Mouse (Mus musculus) spleen, postnatal 4 days (tissue): ENCODE results near the gene Naa15.
A peak's percentile ranks its signal among the peaks of the same experiment; 100 is the strongest.

Experiments used
- DNase-seq, 2 experiments: peaks; one replicate each; pipeline ENCODE4 v3.0.0; 2022; ENCODE audit warnings: low spot score in 2 of 2

Gene Naa15

GRCm38 (mm10) chr3:51434871-51435595, 20.1 kb downstream of the Naa15 start:
- no peak for DNase-seq

- no peak for DNase-seq
Observed at GRCm38 (mm10) chr3:51468530-51468929, 53.6 kb downstream of the Naa15 start.

GRCm38 (mm10) chr3:51475706-51476105, 60.8 kb downstream of the Naa15 start:
- no peak for DNase-seq

- no peak for DNase-seq
Observed at GRCm38 (mm10) chr3:51479893-51480292, 64.9 kb downstream of the Naa15 start.

- peak; percentile 44 to 84 for DNase-seq
Observed at GRCm38 (mm10) chr3:51481059-51481458, 66.1 kb downstream of the Naa15 start.

- no peak for DNase-seq
Observed at GRCm38 (mm10) chr3:51481881-51482280, 66.9 kb downstream of the Naa15 start.

- DNase-seq, result no peak
Observed at GRCm38 (mm10) chr3:51482781-51483180, 67.8 kb downstream of the Naa15 start.

GRCm38 (mm10) chr3:51483741-51484359, 68.9 kb downstream of the Naa15 start, which contains the start of gene Rab33b:
Rab33b (plus strand) TSS chr3:51483920.
- peak; percentile 92 to 97 for DNase-seq

- no peak for DNase-seq
Observed at GRCm38 (mm10) chr3:51484370-51484769, 69.4 kb downstream of the Naa15 start.

GRCm38 (mm10) chr3:51485347-51485746, 70.4 kb downstream of the Naa15 start:
- DNase-seq, result no peak

GRCm38 (mm10) chr3:51486491-51487195, 71.7 kb downstream of the Naa15 start:
- DNase-seq, result no peak

DNA sequence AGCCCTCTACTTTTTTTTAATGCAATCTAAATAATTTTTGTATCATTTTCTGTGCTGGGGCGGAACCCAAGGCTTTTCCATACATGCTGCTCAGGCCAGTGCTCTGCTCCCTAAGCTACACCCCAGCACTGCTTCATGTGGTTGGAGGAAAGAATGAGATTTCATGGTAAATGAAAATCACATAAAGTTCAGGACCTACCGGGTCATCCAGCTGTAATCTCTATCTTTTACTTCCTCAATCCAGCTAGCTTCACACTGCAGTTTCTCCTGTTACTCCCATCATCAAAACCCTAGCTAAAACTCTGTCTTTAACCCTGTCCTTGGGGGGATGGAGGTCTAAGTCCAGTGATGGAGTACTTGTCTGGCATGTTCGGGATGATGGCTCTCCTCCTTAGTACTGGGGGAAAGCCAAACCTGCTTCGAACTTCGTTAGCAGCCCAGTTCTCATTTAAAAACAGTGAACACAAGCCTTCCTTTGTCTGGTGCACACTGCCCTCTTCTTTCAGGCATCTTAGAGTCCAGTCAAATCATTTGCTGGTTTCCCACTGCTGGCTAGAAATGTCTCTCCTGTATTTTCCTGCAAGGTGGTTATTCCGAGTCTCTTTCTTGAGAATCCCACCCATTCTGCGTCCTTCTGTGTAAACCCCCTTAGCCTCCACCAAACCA, 75.3 kb downstream of the Naa15 start:
- DNase-seq, result no peak

GRCm38 (mm10) chr3:51493272-51493838, 78.4 kb downstream of the Naa15 start:
- no peak for DNase-seq

DNA sequence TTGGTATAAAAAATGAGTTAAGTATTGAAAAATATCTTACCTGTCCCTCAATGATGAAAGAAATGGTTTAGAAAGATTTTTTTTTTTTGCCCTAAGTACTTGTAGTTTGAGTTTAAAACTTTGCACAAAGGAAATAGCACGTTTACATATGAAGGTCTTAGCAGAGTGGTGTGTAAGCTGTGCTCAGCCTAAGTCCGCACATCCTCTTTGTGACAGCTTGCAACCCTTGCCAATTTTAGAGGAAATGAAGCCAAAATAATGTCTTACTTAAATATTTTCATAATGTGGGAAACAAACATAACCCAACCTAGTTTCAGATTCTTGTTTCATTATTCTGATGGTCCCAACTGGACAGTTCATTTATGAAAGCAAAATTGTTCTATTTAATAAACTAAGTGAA, 79.5 kb downstream of the Naa15 start:
- no peak for DNase-seq

- no peak for DNase-seq
Observed at GRCm38 (mm10) chr3:51495646-51496045, 80.7 kb downstream of the Naa15 start.

GRCm38 (mm10) chr3:51497978-51498377, 83.0 kb downstream of the Naa15 start:
- DNase-seq, result no peak

- no peak for DNase-seq
Observed at GRCm38 (mm10) chr3:51498659-51499058, 83.7 kb downstream of the Naa15 start.

DNA sequence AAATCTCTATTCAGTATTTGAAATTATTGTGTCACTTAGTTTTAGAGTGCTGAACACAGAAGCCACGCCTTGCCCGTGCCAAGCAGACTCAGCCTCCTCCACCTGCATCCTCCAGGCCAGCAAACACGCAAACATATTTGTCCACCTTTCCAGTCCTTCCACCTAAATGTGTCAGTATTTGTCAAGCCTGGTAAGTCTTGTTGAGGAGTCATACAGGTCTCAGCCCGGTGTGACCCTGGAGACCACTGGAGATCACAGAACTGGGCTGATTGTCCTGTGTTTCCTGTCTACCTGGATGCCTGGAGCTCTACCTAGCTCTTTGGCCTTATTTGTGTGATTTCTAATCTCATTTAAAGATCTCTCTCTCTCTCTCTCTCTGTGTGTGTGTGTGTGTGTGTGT, 84.9 kb downstream of the Naa15 start:
- no peak for DNase-seq

- DNase-seq, result no peak
Observed at GRCm38 (mm10) chr3:51504385-51504952, 89.5 kb downstream of the Naa15 start.

- DNase-seq, result no peak
Observed at GRCm38 (mm10) chr3:51505465-51505864, 90.5 kb downstream of the Naa15 start.

GRCm38 (mm10) chr3:51510903-51511302, 96.0 kb downstream of the Naa15 start:
- DNase-seq, result peak; percentile 68 to 86

- no peak for DNase-seq
Observed at GRCm38 (mm10) chr3:51511983-51512382, 97.0 kb downstream of the Naa15 start.
